Mouse (Mus musculus) spleen, adult 2 months (tissue): ENCODE results near the gene Rab31.

ENCODE experiments used
- CTCF ChIP-seq: fragments of 200-500 bp; IDR thresholded peaks from 2 replicates; pipeline ENCODE4 v1.5.1; 2011; ENCODE audit warnings: mild to moderate bottlenecking, inconsistent platforms; ENCODE audit not compliant: insufficient read depth, insufficient read length, insufficient replicate concordance; ENCODE audit errors: extremely low read depth
- POLR2A ChIP-seq: fragments of 200-500 bp; IDR thresholded peaks from 2 replicates; pipeline ENCODE4 v1.6.1; 2011; ENCODE audit warnings: low read depth, low read length, inconsistent platforms

DNA sequence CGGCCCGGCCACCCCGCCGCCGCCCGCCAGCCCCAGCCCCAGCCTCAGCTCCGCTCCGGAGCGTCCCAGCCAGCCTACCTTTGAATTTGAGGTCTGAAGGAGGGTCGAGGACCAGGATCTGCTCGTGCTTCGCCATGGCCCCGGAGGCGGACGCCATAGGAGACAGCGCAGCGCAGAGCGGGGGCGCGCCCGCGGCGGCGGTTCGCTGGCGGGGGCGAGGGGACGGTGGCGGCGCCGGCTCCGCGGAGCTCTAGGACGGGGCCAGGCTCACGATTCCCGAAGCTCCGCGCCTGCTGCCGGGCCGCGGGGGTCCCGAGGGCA, 159.4 kb downstream of the Rab31 start:
- TF ChIP-seq CTCF, result no peak
- TF ChIP-seq POLR2A, result no peak
